3 mouse cellular contexts compared by ENCODE assay signal in the genomic region with DNA sequence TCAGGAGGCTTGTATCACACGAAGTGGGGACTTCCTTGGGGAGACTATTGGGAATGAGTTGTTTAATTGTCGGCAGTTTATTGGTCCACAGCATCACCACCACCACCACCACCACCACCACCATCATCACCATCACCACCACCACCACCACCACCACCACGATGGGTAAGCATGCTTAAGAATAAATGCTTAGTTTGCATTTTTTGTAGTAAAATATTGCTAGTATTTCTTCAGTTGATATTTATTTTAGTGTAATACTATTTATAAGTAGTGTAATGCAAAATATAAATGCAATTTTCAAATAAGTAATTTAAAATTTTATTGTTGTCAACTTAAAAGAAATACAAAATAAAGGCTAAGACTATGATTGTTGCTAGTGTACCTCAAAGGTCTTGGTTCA.
TF ChIP-seq lines count a peak whose summit lies in the region.

No protein-coding gene starts in this region.

TF ChIP-seq in CH12.LX, 34 proteins besides CTCF, POLR2A, EP300 and RAD21:
- TF ChIP-seq MAFK (IDR thresholded peaks at IDR 0.05; ENCODE audit: insufficient replicate concordance, low read length) (peak; percentile 69; the same call in 1 of the 2 replicates), RCOR1 (conservative IDR thresholded peaks at IDR 0.05; ENCODE audit: low read depth, low read length) (no peak), TCF12 (IDR thresholded peaks at IDR 0.05; ENCODE audit: low read depth, low read length) (no peak), NELFE (IDR thresholded peaks at IDR 0.05; ENCODE audit: low read depth, low read length) (no peak), JUND (conservative IDR thresholded peaks at IDR 0.05; ENCODE audit: low read depth, low read length) (no peak), MEF2A (IDR thresholded peaks at IDR 0.05; ENCODE audit: borderline replicate concordance, low read depth, low read length) (no peak)

TF ChIP-seq in ES-E14, 5 proteins besides CTCF, POLR2A, EP300 and RAD21:
- TF ChIP-seq CHD2 (IDR thresholded peaks at IDR 0.05; ENCODE audit: low read depth, low read length) (no peak), ZC3H11A (IDR thresholded peaks at IDR 0.05; ENCODE audit: borderline replicate concordance, low read depth, low read length) (no peak), ZNF384 (IDR thresholded peaks at IDR 0.05; ENCODE audit: low read depth, low read length) (no peak), HCFC1 (IDR thresholded peaks at IDR 0.05; ENCODE audit: borderline replicate concordance, insufficient read depth, low read length) (no peak), MAFK (IDR thresholded peaks at IDR 0.05; ENCODE audit: insufficient read depth, low read depth, low read length) (peak; percentile 66; the same call in 1 of the 2 replicates)

TF ChIP-seq in MEL, 35 proteins besides CTCF, POLR2A, EP300 and RAD21:
- no peak for TF ChIP-seq JUND (IDR thresholded peaks at IDR 0.05; ENCODE audit: low read depth, low read length)
- TF ChIP-seq USF1 (IDR thresholded peaks at IDR 0.05; ENCODE audit: low read depth, low read length), result no peak
- peak; percentile 40; the same call in 1 of the 2 replicates for TF ChIP-seq MAFK (IDR thresholded peaks at IDR 0.05; ENCODE audit: borderline replicate concordance, low read depth, low read length)
- no peak for TF ChIP-seq UBTF (IDR thresholded peaks at IDR 0.05; ENCODE audit: borderline replicate concordance, insufficient read depth, low read depth, low read length)
